Mouse (Mus musculus) liver, embryonic 16.5 days (tissue): ENCODE measurements around the gene Pbx1. TPM values are rescaled to one million over a fixed set of nuclear protein-coding genes. Genes with fewer than 3 reads are reported as not detected.

Experiments
- ATAC-seq: fragments of 200-750 bp; cut with Nextera tagmentation; 2 replicates; pipeline ENCODE4 v1.8.0; 2017; ENCODE audit warnings: low read depth, mild to moderate bottlenecking, moderate number of reproducible peaks, moderate library complexity
- H3K27ac ChIP-seq: fragments of 300-500 bp; sonication (generic); 2 replicates; pipeline ENCODE4 v1.5.1; 2014; ENCODE audit warnings: mild to moderate bottlenecking, low read length
- H3K27me3 ChIP-seq: fragments of 300-500 bp; sonication (generic); 2 replicates; pipeline ENCODE4 v1.6.1; 2014; ENCODE audit warnings: low read depth, low read length, mixed read lengths; ENCODE audit not compliant: control insufficient read depth, insufficient read depth
- H3K36me3 ChIP-seq: fragments of 300-500 bp; sonication (generic); 2 replicates; pipeline ENCODE4 v1.6.1; 2014; ENCODE audit warnings: mild to moderate bottlenecking; ENCODE audit not compliant: control insufficient read depth, insufficient read depth
- H3K4me1 ChIP-seq: fragments of 300-500 bp; sonication (generic); 2 replicates; pipeline ENCODE4 v1.6.1; 2014; ENCODE audit warnings: low read depth, low read length, mixed read lengths; ENCODE audit not compliant: control insufficient read depth
- H3K4me2 ChIP-seq: fragments of 300-500 bp; sonication (generic); 2 replicates; pipeline ENCODE4 v1.6.1; 2014; ENCODE audit warnings: low read depth, low read length, mixed read lengths
- H3K4me3 ChIP-seq: fragments of 300-500 bp; sonication (generic); 2 replicates; pipeline ENCODE4 v1.5.1; 2014; ENCODE audit warnings: low read depth, mild to moderate bottlenecking, low read length
- H3K9ac ChIP-seq: fragments of 300-500 bp; sonication (generic); 2 replicates; pipeline ENCODE4 v1.6.1; 2014; ENCODE audit warnings: low read depth, low read length
- H3K9me3 ChIP-seq: fragments of 300-500 bp; sonication (generic); replicated peaks from 2 replicates; pipeline ENCODE4 v1.6.1; 2016; ENCODE audit warnings: low read length; ENCODE audit not compliant: control insufficient read depth
- WGBS: fragments of 180-500 bp; shearing (Covaris S2); extraction: QIAGEN DNeasy Blood & Tissue Kit; methylation state at CpG from one replicate; pipeline ENCODE4 v1.1.7; 2014; ENCODE audit not compliant: insufficient replicate concordance; 5-methylcytosine and 5-hydroxymethylcytosine counted together
- polyA plus RNA-seq: library from polyadenylated mRNA; unstranded; fragments of >200 nt; fragmentation: Nextera tagmentation; extraction: Ambion mirVana; gene quantifications from 2 replicates; pipeline ENCODE4 v1.2.1, GENCODE M21; 2015

The Pbx1 gene
- polyA plus RNA-seq, 1 experiment from 2014 or later: 2.1 TPM

- 74% methylated on average over 7 of the region's 7 CpGs for WGBS
- no peaks in the 10 kb centered on the region for H3K36me3 ChIP-seq
- no peak for ATAC-seq
- H3K4me2 ChIP-seq: no peak overlapping the region
- H3K9ac ChIP-seq: no peak overlapping the region
- H3K9me3 ChIP-seq: no peaks in the 10 kb centered on the region
- no peak overlapping the region for H3K27ac ChIP-seq
- no peak overlapping the region for H3K4me3 ChIP-seq
- H3K27me3 ChIP-seq: no peaks in the 10 kb centered on the region
- no peaks in the 10 kb centered on the region for H3K4me1 ChIP-seq
Observed at GRCm38 (mm10) chr1:168364325-168364724, 67.7 kb downstream of the Pbx1 start.

DNA sequence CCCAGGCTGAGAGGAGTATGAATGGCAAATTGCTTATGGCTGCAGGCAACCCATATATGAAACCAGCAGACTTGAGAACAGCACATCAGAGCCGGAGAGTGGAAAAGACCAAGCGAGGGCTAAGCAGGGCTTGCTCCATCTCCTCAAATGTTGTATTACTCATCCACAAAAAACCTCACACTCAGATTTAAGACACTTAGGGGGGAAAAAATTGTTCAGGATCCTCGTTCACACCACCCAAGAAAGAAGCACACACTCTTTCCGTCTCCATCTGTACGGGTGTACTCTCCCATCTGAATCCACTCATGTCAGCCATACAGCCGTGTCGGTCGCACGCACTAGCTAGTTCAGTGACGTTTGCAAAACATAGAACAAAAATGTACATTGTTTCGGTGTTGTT is 69.0 kb downstream of the Pbx1 start:
- no peak for ATAC-seq
- no peaks in the 10 kb centered on the region for H3K4me1 ChIP-seq
- H3K9me3 ChIP-seq: no peaks in the 10 kb centered on the region
- no peak overlapping the region for H3K4me2 ChIP-seq
- H3K9ac ChIP-seq: no peak overlapping the region
- WGBS: 76% methylated on average over 11 of the region's 11 CpGs
- H3K4me3 ChIP-seq: no peak overlapping the region
- no peaks in the 10 kb centered on the region for H3K27me3 ChIP-seq
- H3K36me3 ChIP-seq: no peaks in the 10 kb centered on the region
- no peak overlapping the region for H3K27ac ChIP-seq

- H3K9ac ChIP-seq: no peak overlapping the region
- 33% methylated on average over 10 of the region's 10 CpGs for WGBS
- no peaks in the 10 kb centered on the region for H3K27me3 ChIP-seq
- no peak overlapping the region for H3K4me3 ChIP-seq
- peak; percentile 50 for ATAC-seq
- H3K9me3 ChIP-seq: no peaks in the 10 kb centered on the region
- H3K27ac ChIP-seq: no peak overlapping the region
- H3K36me3 ChIP-seq: no peaks in the 10 kb centered on the region
- H3K4me1 ChIP-seq: no peaks in the 10 kb centered on the region
- H3K4me2 ChIP-seq: no peak overlapping the region
Observed at GRCm38 (mm10) chr1:168362464-168362863, 69.6 kb downstream of the Pbx1 start.

- no peak for ATAC-seq
- H3K27ac ChIP-seq: no peak overlapping the region
- H3K27me3 ChIP-seq: no peaks in the 10 kb centered on the region
- H3K9me3 ChIP-seq: no peaks in the 10 kb centered on the region
- H3K4me2 ChIP-seq: no peak overlapping the region
- no peaks in the 10 kb centered on the region for H3K36me3 ChIP-seq
- 41% methylated on average over 26 of the region's 26 CpGs for WGBS
- no peak overlapping the region for H3K9ac ChIP-seq
- H3K4me3 ChIP-seq: no peak overlapping the region
- no peaks in the 10 kb centered on the region; the same call in 1 of the 2 replicates for H3K4me1 ChIP-seq
Observed at GRCm38 (mm10) chr1:168357680-168358611, 74.1 kb downstream of the Pbx1 start.

DNA sequence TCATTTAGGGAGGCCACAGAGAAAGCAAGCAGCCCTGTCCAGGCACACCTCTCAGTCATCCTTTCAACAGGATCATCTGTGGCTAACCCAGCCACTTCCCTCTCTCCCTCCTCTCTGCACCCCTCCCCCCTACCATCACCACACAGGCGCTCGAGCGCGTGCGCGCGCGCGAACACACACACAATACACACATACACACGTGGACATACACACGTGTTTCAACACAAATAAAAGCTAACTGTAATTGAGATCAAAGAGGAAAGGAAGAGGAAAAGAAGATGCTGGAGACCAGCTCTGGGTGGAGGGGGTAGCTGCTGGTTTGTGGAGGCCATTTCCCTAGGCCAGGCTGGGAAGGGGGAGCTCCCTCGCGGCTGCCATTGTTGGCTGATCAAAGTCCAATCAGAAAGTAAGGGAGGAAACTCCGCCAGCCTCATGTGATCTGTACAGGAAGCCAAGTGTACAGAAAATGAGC is 75.1 kb downstream of the Pbx1 start:
- peak; percentile 35; the same call in 1 of the 2 replicates for ATAC-seq
- no peak overlapping the region for H3K4me3 ChIP-seq

DNA sequence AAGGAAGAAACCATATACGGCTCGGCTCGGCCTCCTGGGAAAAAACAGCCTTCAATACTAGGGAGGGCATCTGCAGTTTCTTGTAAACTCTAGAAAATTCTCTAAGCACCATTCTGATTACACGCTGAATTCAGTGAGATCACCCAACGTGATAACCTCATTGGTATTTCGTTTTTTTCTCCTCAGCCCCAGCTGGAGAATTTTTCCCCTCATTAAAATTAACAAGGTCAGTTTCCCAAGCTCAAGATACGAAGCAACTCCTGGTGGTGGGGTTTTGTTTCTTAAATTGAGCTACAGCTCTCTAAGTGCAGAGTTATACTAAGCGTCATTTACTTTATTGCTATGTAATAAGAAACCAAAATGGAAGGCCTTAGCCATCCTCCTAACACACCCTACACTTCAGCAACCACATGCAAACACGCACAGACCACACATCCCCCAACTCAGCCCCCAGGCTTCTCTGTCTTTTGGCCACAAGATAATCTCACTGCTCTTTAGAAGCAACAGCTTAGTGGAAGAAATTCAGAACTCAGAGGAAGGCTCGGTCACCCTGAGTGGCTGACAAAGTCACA is 76.0 kb downstream of the Pbx1 start:
- H3K4me2 ChIP-seq: no peak overlapping the region
- H3K9ac ChIP-seq: no peak overlapping the region
- no peaks in the 10 kb centered on the region for H3K9me3 ChIP-seq
- no peak overlapping the region for H3K4me3 ChIP-seq
- no peaks in the 10 kb centered on the region; the same call in 1 of the 2 replicates for H3K4me1 ChIP-seq
- H3K27me3 ChIP-seq: no peaks in the 10 kb centered on the region
- H3K27ac ChIP-seq: no peak overlapping the region
- 53% methylated on average over 10 of the region's 10 CpGs for WGBS
- ATAC-seq: no peak
- no peaks in the 10 kb centered on the region for H3K36me3 ChIP-seq

More for the DNA sequence above, 75.1 kb downstream of the Pbx1 start:
- Histone ChIP-seq H3K27me3 (no peaks in the 10 kb centered on the region), H3K9ac (no peak overlapping the region), H3K4me1 (no peaks in the 10 kb centered on the region; the same call in 1 of the 2 replicates), H3K27ac (no peak overlapping the region), H3K36me3 (no peaks in the 10 kb centered on the region), H3K9me3 (no peaks in the 10 kb centered on the region), H3K4me2 (no peak overlapping the region)
- 23% methylated on average over 14 of the region's 14 CpGs for WGBS

- H3K4me3 ChIP-seq: no peak overlapping the region
- no peaks in the 10 kb centered on the region for H3K9me3 ChIP-seq
- no peak overlapping the region for H3K4me2 ChIP-seq
- H3K27me3 ChIP-seq: no peaks in the 10 kb centered on the region
- H3K27ac ChIP-seq: no peak overlapping the region
- ATAC-seq: no peak
- no peaks in the 10 kb centered on the region; the same call in 1 of the 2 replicates for H3K4me1 ChIP-seq
- no peaks in the 10 kb centered on the region for H3K36me3 ChIP-seq
- WGBS: 41% methylated on average over 4 of the region's 4 CpGs
- no peak overlapping the region for H3K9ac ChIP-seq
Observed at GRCm38 (mm10) chr1:168354934-168355333, 77.1 kb downstream of the Pbx1 start.

DNA sequence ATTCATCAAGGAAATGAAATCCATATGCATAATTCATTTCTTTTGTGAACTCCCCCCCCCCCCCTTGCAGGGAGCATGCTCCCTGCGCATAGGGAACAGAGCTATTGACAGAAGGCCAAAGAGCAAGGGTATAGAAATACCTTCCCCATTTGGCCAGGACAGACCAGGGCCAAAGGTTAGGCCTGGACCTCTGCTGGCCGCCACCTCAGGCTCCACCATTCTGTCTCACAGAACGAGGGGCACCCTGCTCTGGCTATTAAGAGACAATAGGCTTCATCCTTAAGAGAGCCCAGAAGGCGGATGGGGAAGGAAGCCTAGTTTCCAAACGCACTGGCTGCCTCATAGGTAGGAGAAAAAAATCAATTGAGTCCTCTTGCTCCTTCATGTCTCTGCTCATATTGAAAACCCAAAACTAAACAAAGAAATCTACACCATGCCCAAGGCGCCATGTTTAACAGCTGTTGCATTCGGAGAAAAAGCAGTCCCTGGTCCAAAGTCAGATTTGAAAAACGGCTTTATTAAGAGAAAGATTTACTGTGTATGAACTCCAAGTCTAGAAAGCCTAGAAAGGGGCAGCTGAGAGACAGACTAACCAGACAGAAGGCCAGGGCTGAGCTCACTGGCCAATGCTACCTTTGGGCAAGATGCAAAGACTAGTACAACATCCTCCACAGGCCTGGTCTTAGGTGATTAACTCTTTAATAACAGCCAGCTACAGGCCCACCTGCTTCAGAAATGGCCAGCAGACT is 83.9 kb downstream of the Pbx1 start:
- ATAC-seq: no peak
- Histone ChIP-seq H3K9ac (no peak overlapping the region), H3K4me3 (no peak overlapping the region), H3K36me3 (no peaks in the 10 kb centered on the region), H3K4me1 (peaks cover 2% of the 10 kb centered on the region; the same call in 1 of the 2 replicates), H3K4me2 (no peak overlapping the region), H3K9me3 (no peaks in the 10 kb centered on the region), H3K27ac (no peak overlapping the region), H3K27me3 (no peaks in the 10 kb centered on the region)
- WGBS: 60% methylated on average over 8 of the region's 8 CpGs
